Mouse (Mus musculus) thymus, adult 2 months (tissue): Measurements from ENCODE around the gene Bnipl. TPM values are rescaled to one million over a fixed set of nuclear protein-coding genes. Genes with fewer than 3 reads are reported as not detected.

ENCODE experiments used
- DNase-seq: peaks from one replicate; pipeline ENCODE4 v3.0.0; 2021
- H3K27ac ChIP-seq: fragments of 200-500 bp; 2 replicates; pipeline ENCODE4 v1.5.1; 2012; ENCODE audit warnings: low read length, control low read depth; ENCODE audit not compliant: control insufficient read depth, insufficient read depth
- H3K27me3 ChIP-seq: fragments of 200-500 bp; 2 replicates; pipeline ENCODE4 v1.6.1; 2012; ENCODE audit warnings: mild to moderate bottlenecking, low read length, moderate library complexity, mixed read lengths; ENCODE audit not compliant: control insufficient read depth, insufficient read depth
- H3K36me3 ChIP-seq: fragments of 200-500 bp; 2 replicates; pipeline ENCODE4 v1.6.1; 2012; ENCODE audit warnings: mild to moderate bottlenecking, low read length, moderate library complexity; ENCODE audit not compliant: control insufficient read depth, insufficient read depth
- H3K4me1 ChIP-seq: fragments of 200-500 bp; replicated peaks from 2 replicates; pipeline ENCODE4 v1.6.1; 2012; ENCODE audit warnings: low read length; ENCODE audit not compliant: control insufficient read depth, insufficient read depth
- H3K4me3 ChIP-seq: fragments of 200-500 bp; 2 replicates; pipeline ENCODE4 v1.5.1; 2012; ENCODE audit warnings: mild to moderate bottlenecking, low read length, control low read depth, moderate library complexity; ENCODE audit not compliant: control insufficient read depth, insufficient read depth
- CTCF ChIP-seq: fragments of 200-500 bp; IDR thresholded peaks from 2 replicates; pipeline ENCODE4 v1.5.1; 2012; ENCODE audit warnings: mild to moderate bottlenecking, control low read depth, low read length, moderate library complexity, borderline replicate concordance; ENCODE audit not compliant: control insufficient read depth, poor library complexity, insufficient read depth; ENCODE audit errors: extremely low read depth
- POLR2A ChIP-seq: fragments of 200-500 bp; IDR thresholded peaks from 2 replicates; pipeline ENCODE4 v1.6.1; 2012; ENCODE audit warnings: mild to moderate bottlenecking, low read length, control low read depth, moderate library complexity; ENCODE audit not compliant: control insufficient read depth, poor library complexity, insufficient read depth; ENCODE audit errors: extremely low read depth
- WGBS: fragments of 180-500 bp; shearing (Covaris S2); methylation state at CpG from one replicate; pipeline ENCODE4 v1.1.7; 2018; 5-methylcytosine and 5-hydroxymethylcytosine counted together
- polyA plus RNA-seq: library from polyadenylated mRNA; depleted of rRNA; stranded (reverse); fragments of >200 nt; gene quantifications from 2 replicates; pipeline ENCODE4 v1.2.3, GENCODE M21; 2012

Gene Bnipl
- polyA plus RNA-seq, 1 experiment, result 1.6 TPM

GRCm38 (mm10) chr3:95233303-95233980 is 17.6 kb downstream of the Bnipl start:
- Histone ChIP-seq H3K27ac (no peak overlapping the region), H3K4me1 (peaks cover 26% of the 10 kb centered on the region), H3K4me3 (no peak overlapping the region), H3K36me3 (peaks cover 53% of the 10 kb centered on the region), H3K27me3 (no peaks in the 10 kb centered on the region)
- TF ChIP-seq CTCF, result no peak
- TF ChIP-seq POLR2A, result no peak
- DNase-seq, result no peak
- 93% methylated on average over 16 of the region's 16 CpGs for WGBS

GRCm38 (mm10) chr3:95232771-95233170 is 18.2 kb downstream of the Bnipl start:
- H3K27ac ChIP-seq, result no peak overlapping the region
- peaks cover 26% of the 10 kb centered on the region for H3K4me1 ChIP-seq
- no peaks in the 10 kb centered on the region for H3K27me3 ChIP-seq
- H3K36me3 ChIP-seq, result peaks cover 53% of the 10 kb centered on the region
- WGBS, result 92% methylated on average over 7 of the region's 7 CpGs
- TF ChIP-seq CTCF, result no peak
- TF ChIP-seq POLR2A, result no peak
- no peak for DNase-seq
- no peak overlapping the region for H3K4me3 ChIP-seq

DNA sequence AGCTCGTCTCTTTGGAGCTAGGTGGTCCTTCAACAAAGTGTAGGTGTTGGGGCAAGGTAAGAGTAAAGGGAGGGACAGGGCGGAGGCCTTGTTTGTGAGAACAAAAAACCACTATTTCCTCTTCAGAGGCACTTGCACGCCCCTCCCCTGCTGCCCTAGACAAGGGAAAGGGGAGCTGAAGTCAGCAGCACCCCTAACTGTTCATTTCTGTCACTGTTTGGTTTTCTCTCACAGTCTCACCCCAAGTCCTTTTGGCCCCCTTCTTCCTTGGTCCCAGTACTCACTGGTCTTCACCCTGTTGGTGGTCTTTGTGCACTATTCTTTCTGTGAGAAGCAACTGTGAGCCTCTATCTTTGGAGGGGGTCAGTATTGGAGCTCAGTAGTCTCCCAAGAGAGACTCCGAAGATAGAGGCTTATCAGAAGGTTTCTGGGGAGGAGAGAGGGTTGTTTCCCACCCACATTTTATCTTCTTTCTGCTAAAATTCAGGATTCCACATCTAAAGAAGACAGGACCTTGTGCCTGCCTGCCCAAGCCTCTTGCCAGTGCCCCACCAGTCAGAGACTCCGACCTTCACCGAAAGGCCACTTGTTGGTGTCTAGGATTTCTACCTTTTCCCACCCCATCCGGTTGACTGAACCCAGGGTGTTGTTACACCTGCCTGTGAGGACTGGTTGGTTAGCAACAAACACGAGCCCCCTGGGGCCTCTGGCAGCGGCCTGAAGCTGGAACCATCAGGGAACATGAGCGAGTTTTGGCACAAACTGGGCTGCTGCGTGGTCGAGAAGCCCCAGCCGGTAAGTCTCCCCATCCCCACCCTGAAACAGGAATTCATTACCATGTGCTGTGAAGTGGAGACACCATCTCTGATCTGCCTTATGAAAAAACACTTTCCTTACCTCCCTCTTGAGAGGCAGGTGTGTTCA is 19.4 kb downstream of the Bnipl start, which contains the start of gene Mllt11:
TSS of gene Mllt11 (minus strand) at position 874 of the 924 bp plus-strand sequence.
- peaks cover 47% of the 10 kb centered on the region for H3K36me3 ChIP-seq
- TF ChIP-seq CTCF (no peak), POLR2A (no peak)

GRCm38 (mm10) chr3:95230495-95231297 is 20.3 kb downstream of the Bnipl start:
- Histone ChIP-seq H3K36me3 (peaks cover 40% of the 10 kb centered on the region), H3K27ac (peak overlapping the region; percentile 89), H3K4me1 (peaks cover 30% of the 10 kb centered on the region), H3K4me3 (peak overlapping the region; percentile 72), H3K27me3 (no peaks in the 10 kb centered on the region)
- WGBS, result 8% methylated on average over 8 of the region's 8 CpGs
- TF ChIP-seq POLR2A (no peak), CTCF (no peak)
- DNase-seq, result peak; percentile 39

More for the DNA sequence above, 19.4 kb downstream of the Bnipl start, which contains the start of gene Mllt11:
- H3K4me1 ChIP-seq, result peaks cover 30% of the 10 kb centered on the region
- DNase-seq, result peak; percentile 70
- H3K4me3 ChIP-seq, result peak within 1 kb of the TSS; percentile 53
- 54% methylated on average over 13 of the region's 13 CpGs for WGBS
- peak within 1 kb of the TSS; percentile 89 for H3K27ac ChIP-seq
- no peaks in the 10 kb centered on the region for H3K27me3 ChIP-seq

DNA sequence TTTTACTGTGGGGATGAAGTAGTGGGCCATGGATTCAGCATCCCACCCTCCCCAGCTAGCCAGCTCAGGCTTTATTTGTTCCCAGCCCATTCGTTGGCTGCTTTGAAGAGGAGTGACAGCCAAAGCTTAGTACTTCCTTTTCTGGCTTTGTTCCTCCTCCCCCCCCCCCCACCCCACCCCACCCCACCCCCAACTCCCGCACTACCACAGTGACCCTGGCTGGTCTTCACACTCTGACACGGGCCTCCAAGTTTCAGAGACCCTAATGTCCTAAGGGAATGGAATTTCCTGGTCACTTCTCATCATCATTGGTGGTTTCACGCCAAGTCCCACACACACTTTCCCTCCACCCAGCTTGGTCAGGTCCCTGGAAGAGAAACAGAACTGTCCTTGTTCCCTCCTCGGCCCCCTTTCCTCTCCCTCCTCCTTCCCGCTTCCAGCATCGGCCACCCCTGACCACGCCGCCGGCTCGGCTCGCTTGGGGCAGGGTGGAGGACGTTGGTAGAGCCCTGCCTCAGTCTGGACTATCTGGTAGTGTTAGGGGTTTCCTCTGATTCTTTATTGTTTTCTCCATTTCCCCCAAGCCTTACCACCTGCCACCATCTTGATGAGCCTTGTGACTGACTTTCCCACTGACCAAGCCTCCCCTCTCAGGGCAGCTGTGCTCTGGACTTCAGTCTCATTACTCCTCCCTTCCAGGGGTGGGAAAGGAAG is 21.1 kb downstream of the Bnipl start:
- H3K27ac ChIP-seq, result peak overlapping the region; percentile 89
- WGBS, result 3% methylated on average over 13 of the region's 13 CpGs
- peaks cover 30% of the 10 kb centered on the region for H3K4me1 ChIP-seq
- H3K27me3 ChIP-seq, result no peaks in the 10 kb centered on the region
- H3K36me3 ChIP-seq, result peaks cover 33% of the 10 kb centered on the region
- DNase-seq, result peak; percentile 43
- H3K4me3 ChIP-seq, result peak overlapping the region; percentile 72
- TF ChIP-seq POLR2A, result no peak
- no peak for TF ChIP-seq CTCF
